Mouse (Mus musculus) small intestine, adult 2 months (tissue): ENCODE results near the gene Syngr3.

Experiments used
- CTCF ChIP-seq: fragments of 200-500 bp; IDR thresholded peaks from 2 replicates; pipeline ENCODE4 v1.5.1; 2012; ENCODE audit warnings: low read depth, mild to moderate bottlenecking, control low read depth, inconsistent platforms, low read length, moderate library complexity, mixed read lengths; ENCODE audit not compliant: insufficient replicate concordance, insufficient read length; ENCODE audit errors: extremely low read depth
- POLR2A ChIP-seq: fragments of 200-500 bp; IDR thresholded peaks from 2 replicates; pipeline ENCODE4 v1.6.1; 2012; ENCODE audit warnings: low read depth, mild to moderate bottlenecking, control low read depth, inconsistent platforms, low read length, moderate library complexity

- TF ChIP-seq POLR2A (no peak), CTCF (no peak)
These were observed 11.5 kb upstream of the Syngr3 start for GRCm38 (mm10) chr17:24701251-24701650.
